Mouse (Mus musculus) MEL (cell line): Measurements from ENCODE around the gene Gclc. TPM values are rescaled to one million over a fixed set of nuclear protein-coding genes. Genes with fewer than 3 reads are reported as not detected.

Experiments
- DNase-seq: peaks from one replicate; pipeline ENCODE4 v3.0.0; 2011; ENCODE audit warnings: low read depth, low spot score
- H3K27ac ChIP-seq: 2 replicates; pipeline ENCODE4 v1.5.1; 2012; ENCODE audit warnings: low read depth, mild to moderate bottlenecking, control low read depth, low read length, moderate library complexity; ENCODE audit not compliant: control insufficient read depth
- H3K27me3 ChIP-seq, 2 experiments: fragments of 150-350 bp in 1 of 2; sonication (generic) in 1 of 2; 2 replicates each; pipeline ENCODE4 v1.6.1; 2012; ENCODE audit warnings: low read length in 2 of 2, mild to moderate bottlenecking in 2 of 2, improper control_type of control experiment in 1 of 2, moderate library complexity in 1 of 2; ENCODE audit not compliant: insufficient read depth in 2 of 2, control insufficient read depth in 1 of 2
- H3K36me3 ChIP-seq, 2 experiments: 2 replicates each; pipeline ENCODE4 v1.6.1; 2012 to 2014; ENCODE audit warnings: low read length in 2 of 2, improper control_type of control experiment in 1 of 2, inconsistent platforms in 1 of 2, mild to moderate bottlenecking in 1 of 2; ENCODE audit not compliant: insufficient read depth in 2 of 2, control insufficient read depth in 1 of 2
- H3K4me1 ChIP-seq, 2 experiments: fragments of 150-350 bp in 1 of 2; sonication (generic) in 1 of 2; 2 replicates each; pipeline ENCODE4 v1.6.1; 2012; ENCODE audit warnings: low read length in 2 of 2, improper control_type of control experiment in 1 of 2, mild to moderate bottlenecking in 1 of 2; ENCODE audit not compliant: insufficient read depth in 2 of 2, control insufficient read depth in 1 of 2
- H3K4me3 ChIP-seq, 2 experiments: fragments of 150-350 bp in 1 of 2; sonication (generic) in 1 of 2; 2 replicates each; pipeline ENCODE4 v1.5.1; 2012; ENCODE audit warnings: low read depth in 2 of 2, low read length in 2 of 2, mild to moderate bottlenecking in 2 of 2, moderate library complexity in 2 of 2, control low read depth in 1 of 2, improper control_type of control experiment in 1 of 2; ENCODE audit not compliant: control insufficient read depth in 1 of 2, insufficient read depth in 1 of 2
- H3K79me2 ChIP-seq: 2 replicates; pipeline ENCODE4 v1.6.1; 2012; ENCODE audit warnings: mild to moderate bottlenecking, low read length, moderate library complexity; ENCODE audit not compliant: control insufficient read depth, poor library complexity, insufficient read depth
- H3K9ac ChIP-seq: 2 replicates; pipeline ENCODE4 v1.6.1; 2012; ENCODE audit warnings: low read depth, mild to moderate bottlenecking, control low read depth, low read length, moderate library complexity; ENCODE audit not compliant: control insufficient read depth, poor library complexity, severe bottlenecking
- H3K9me3 ChIP-seq: fragments of 150-350 bp; sonication (generic); replicated peaks from 2 replicates; pipeline ENCODE4 v1.6.1; 2012; ENCODE audit warnings: mild to moderate bottlenecking, low read length, improper control_type of control experiment, moderate library complexity; ENCODE audit not compliant: insufficient read depth
- BHLHE40 ChIP-seq: IDR thresholded peaks from 2 replicates; pipeline ENCODE4 v1.6.1; 2012; ENCODE audit warnings: low read depth, mild to moderate bottlenecking, inconsistent platforms, low read length, improper control_type of control experiment, borderline replicate concordance
- CHD2 ChIP-seq: IDR thresholded peaks from 2 replicates; pipeline ENCODE4 v1.6.1; 2011; ENCODE audit warnings: low read length, improper control_type of control experiment
- E2F4 ChIP-seq: IDR thresholded peaks from 2 replicates; pipeline ENCODE4 v1.6.1; 2011; ENCODE audit warnings: low read depth, low read length, improper control_type of control experiment, borderline replicate concordance
- ELF1 ChIP-seq: IDR thresholded peaks from 2 replicates; pipeline ENCODE4 v1.6.1; 2014; ENCODE audit warnings: low read depth, mild to moderate bottlenecking, inconsistent platforms, low read length, improper control_type of control experiment, moderate library complexity
- EP300 ChIP-seq, 2 experiments: IDR thresholded peaks; 2 replicates each; pipeline ENCODE4 v1.6.1; 2011; ENCODE audit warnings: improper control_type of control experiment in 2 of 2, low read length in 2 of 2, low read depth in 1 of 2, mild to moderate bottlenecking in 1 of 2
- GATA1 ChIP-seq: IDR thresholded peaks from 2 replicates; pipeline ENCODE4 v1.6.1; 2011; ENCODE audit warnings: low read depth, low read length, improper control_type of control experiment
- MAFK ChIP-seq: IDR thresholded peaks from 2 replicates; pipeline ENCODE4 v1.6.1; 2011; ENCODE audit warnings: low read depth, mild to moderate bottlenecking, low read length, improper control_type of control experiment, borderline replicate concordance
- MAX ChIP-seq: IDR thresholded peaks from 2 replicates; pipeline ENCODE4 v1.6.1; 2011; ENCODE audit warnings: low read length, improper control_type of control experiment
- MAZ ChIP-seq: IDR thresholded peaks from 2 replicates; pipeline ENCODE4 v1.6.1; 2012; ENCODE audit warnings: low read depth, mild to moderate bottlenecking, inconsistent platforms, low read length, improper control_type of control experiment
- MXI1 ChIP-seq: IDR thresholded peaks from 2 replicates; pipeline ENCODE4 v1.6.1; 2011; ENCODE audit warnings: mild to moderate bottlenecking, low read depth, low read length, improper control_type of control experiment
- MYB ChIP-seq: IDR thresholded peaks from 2 replicates; pipeline ENCODE4 v1.6.1; 2011; ENCODE audit warnings: mild to moderate bottlenecking, low read depth, low read length, improper control_type of control experiment
- NELFE ChIP-seq: IDR thresholded peaks from 2 replicates; pipeline ENCODE4 v1.6.1; 2011; ENCODE audit warnings: low read depth, low read length, improper control_type of control experiment
- NRF1 ChIP-seq: IDR thresholded peaks from 2 replicates; pipeline ENCODE4 v1.6.1; 2014; ENCODE audit warnings: low read depth, mild to moderate bottlenecking, inconsistent platforms, low read length, improper control_type of control experiment, moderate library complexity; ENCODE audit not compliant: poor library complexity, insufficient read depth, severe bottlenecking
- POLR2A ChIP-seq, 2 experiments: IDR thresholded peaks; 2 replicates each; pipeline ENCODE4 v1.6.1; 2011 to 2012; ENCODE audit warnings: low read length in 2 of 2, mild to moderate bottlenecking in 2 of 2, control low read depth in 1 of 2, improper control_type of control experiment in 1 of 2, low read depth in 1 of 2, moderate library complexity in 1 of 2; ENCODE audit not compliant: control insufficient read depth in 1 of 2, insufficient read depth in 1 of 2, poor library complexity in 1 of 2
- POLR2AphosphoS2 ChIP-seq: IDR thresholded peaks from 2 replicates; pipeline ENCODE4 v1.6.1; 2011; ENCODE audit warnings: low read length, improper control_type of control experiment
- RAD21 ChIP-seq: IDR thresholded peaks from 2 replicates; pipeline ENCODE4 v1.6.1; 2011; ENCODE audit warnings: mild to moderate bottlenecking, low read depth, low read length, improper control_type of control experiment
- SIN3A ChIP-seq: IDR thresholded peaks from 2 replicates; pipeline ENCODE4 v1.6.1; 2012; ENCODE audit warnings: low read length, improper control_type of control experiment, inconsistent platforms
- TCF12 ChIP-seq: IDR thresholded peaks from 2 replicates; pipeline ENCODE4 v1.6.1; 2014; ENCODE audit warnings: low read depth, mild to moderate bottlenecking, inconsistent platforms, low read length, improper control_type of control experiment, moderate library complexity
- UBTF ChIP-seq: IDR thresholded peaks from 2 replicates; pipeline ENCODE4 v1.6.1; 2012; ENCODE audit warnings: low read depth, mild to moderate bottlenecking, inconsistent platforms, low read length, improper control_type of control experiment, moderate library complexity, borderline replicate concordance; ENCODE audit not compliant: insufficient read depth
- ZKSCAN1 ChIP-seq: IDR thresholded peaks from 2 replicates; pipeline ENCODE4 v1.6.1; 2012; ENCODE audit warnings: low read depth, mild to moderate bottlenecking, inconsistent platforms, low read length, improper control_type of control experiment, moderate library complexity
- ZMIZ1 ChIP-seq: IDR thresholded peaks from 2 replicates; pipeline ENCODE4 v1.6.1; 2012; ENCODE audit warnings: low read depth, mild to moderate bottlenecking, inconsistent platforms, low read length, improper control_type of control experiment, moderate library complexity
- ZNF384 ChIP-seq: IDR thresholded peaks from 2 replicates; pipeline ENCODE4 v1.6.1; 2012; ENCODE audit warnings: low read depth, mild to moderate bottlenecking, inconsistent platforms, low read length, improper control_type of control experiment
- polyA plus RNA-seq, 2 experiments: library from polyadenylated mRNA; stranded (reverse) in 1 of 2; unstranded in 1 of 2; fragments of >175 nt in 1 of 2; fragments of >200 nt in 1 of 2; gene quantifications; 2 replicates each; pipeline versions ENCODE4 v1.2.1 to v1.2.4; 2012; ENCODE audit warnings: low replicate concordance in 2 of 2, low read depth in 1 of 2; ENCODE audit not compliant: insufficient read length in 2 of 2, insufficient read depth in 1 of 2, missing spikeins in 1 of 2
- total RNA-seq: library from RNA; depleted of rRNA; stranded (reverse); fragments of 300-350 nt; gene quantifications from 2 replicates; pipeline ENCODE4 v1.2.3, GENCODE M21; 2012

Gene Gclc
- total and polyA plus RNA-seq, 3 experiments: 22.6 to 84.8 (median 50.4) TPM

- no peak for DNase-seq
- H3K36me3 ChIP-seq: peaks cover 0 to 9% of the 10 kb centered on the region in 2 experiments; a peak in 2 of 4 replicates
- no peaks in the 10 kb centered on the region for H3K27me3 ChIP-seq
- TF ChIP-seq MAX: no peak
- TF ChIP-seq EP300 (IDR thresholded peaks at IDR 0.05; ENCODE audit: low read depth in 1 of 2, low read length in 2 of 2): no peak
- TF ChIP-seq TCF12: no peak
- TF ChIP-seq MYB: no peak
- no peak for TF ChIP-seq ELF1
- TF ChIP-seq ZMIZ1: no peak
- TF ChIP-seq ZNF384: no peak
- TF ChIP-seq MXI1: no peak
- no peak for TF ChIP-seq UBTF
- no peak for TF ChIP-seq RAD21
- TF ChIP-seq SIN3A: no peak
- H3K4me1 ChIP-seq: peaks cover 0 to 11% of the 10 kb centered on the region in 2 experiments
- H3K27ac ChIP-seq: no peak overlapping the region
- no peaks in the 10 kb centered on the region for H3K79me2 ChIP-seq
- no peaks in the 10 kb centered on the region for H3K9me3 ChIP-seq
- H3K9ac ChIP-seq: no peak overlapping the region
- H3K4me3 ChIP-seq: no peak overlapping the region
Observed at GRCm38 (mm10) chr9:77744798-77745197, 9.5 kb upstream of the Gclc start.

- no peak overlapping the region for H3K27ac ChIP-seq
- peaks cover 0 to 11% of the 10 kb centered on the region in 2 experiments for H3K4me1 ChIP-seq
- no peak for TF ChIP-seq BHLHE40
- no peak for TF ChIP-seq CHD2
- no peak for TF ChIP-seq SIN3A
- no peak for TF ChIP-seq GATA1
- TF ChIP-seq NRF1: no peak
- TF ChIP-seq MAZ: no peak
- no peak for TF ChIP-seq POLR2AphosphoS2
- TF ChIP-seq MAFK: no peak
- no peak for TF ChIP-seq UBTF
- no peak for TF ChIP-seq POLR2A (IDR thresholded peaks at IDR 0.05; ENCODE audit: control insufficient read depth in 1 of 2, insufficient read depth in 1 of 2, low read depth in 1 of 2, low read length in 2 of 2, poor library complexity in 1 of 2)
- no peak for TF ChIP-seq ELF1
- no peak for TF ChIP-seq EP300 (IDR thresholded peaks at IDR 0.05; ENCODE audit: low read depth in 1 of 2, low read length in 2 of 2)
- no peak for TF ChIP-seq ZKSCAN1
- no peak for TF ChIP-seq MAX
- TF ChIP-seq E2F4: no peak
- no peak for TF ChIP-seq NELFE
- no peak for TF ChIP-seq MXI1
- H3K36me3 ChIP-seq: peaks cover 0 to 10% of the 10 kb centered on the region in 2 experiments; a peak in 2 of 4 replicates
- no peak overlapping the region for H3K9ac ChIP-seq
- peaks cover 3% of the 10 kb centered on the region; the same call in 1 of the 2 replicates for H3K79me2 ChIP-seq
- no peak overlapping the region for H3K4me3 ChIP-seq
- DNase-seq: no peak
- H3K27me3 ChIP-seq: no peaks in the 10 kb centered on the region
- H3K9me3 ChIP-seq: no peaks in the 10 kb centered on the region
Observed at GRCm38 (mm10) chr9:77746315-77746714, 8.0 kb upstream of the Gclc start.
